Mouse (Mus musculus) limb, embryonic 14.5 days (tissue): Measurements from ENCODE around the gene Qsox1. TPM values are rescaled to one million over a fixed set of nuclear protein-coding genes. Genes with fewer than 3 reads are reported as not detected.

Experiments
- ATAC-seq: fragments of 200-750 bp; cut with Nextera tagmentation; 2 replicates; pipeline ENCODE4 v1.8.0; 2017; ENCODE audit warnings: low read depth, moderate number of reproducible peaks, moderate TSS enrichment; ENCODE audit not compliant: low FRiP score
- DNase-seq: peaks from one replicate; pipeline ENCODE4 v3.0.0-alpha.2; 2015; ENCODE audit warnings: low spot score
- H3K27ac ChIP-seq: fragments of 300-500 bp; sonication (generic); replicated peaks from 2 replicates; pipeline ENCODE4 v1.5.1; 2014; ENCODE audit warnings: low read depth, mild to moderate bottlenecking, low read length, moderate library complexity, mixed read lengths
- H3K27me3 ChIP-seq: fragments of 300-500 bp; sonication (generic); 2 replicates; pipeline ENCODE4 v1.6.1; 2014; ENCODE audit warnings: low read length, mixed read lengths; ENCODE audit not compliant: control insufficient read depth, insufficient read depth
- H3K36me3 ChIP-seq: fragments of 300-500 bp; sonication (generic); 2 replicates; pipeline ENCODE4 v1.6.1; 2014; ENCODE audit warnings: mild to moderate bottlenecking, low read length, moderate library complexity, mixed read lengths; ENCODE audit not compliant: control insufficient read depth, insufficient read depth
- H3K4me1 ChIP-seq: fragments of 300-500 bp; sonication (generic); 2 replicates; pipeline ENCODE4 v1.6.1; 2014; ENCODE audit warnings: antibody characterized with exemption, low read length, mixed read lengths; ENCODE audit not compliant: control insufficient read depth, insufficient read depth
- H3K4me2 ChIP-seq: fragments of 300-500 bp; sonication (generic); replicated peaks from 2 replicates; pipeline ENCODE4 v1.6.1; 2014; ENCODE audit warnings: low read depth, mild to moderate bottlenecking, low read length, moderate library complexity; ENCODE audit not compliant: severe bottlenecking
- H3K4me3 ChIP-seq: fragments of 300-500 bp; sonication (generic); replicated peaks from 2 replicates; pipeline ENCODE4 v1.5.1; 2014; ENCODE audit warnings: low read length
- H3K9ac ChIP-seq: fragments of 300-500 bp; sonication (generic); 2 replicates; pipeline ENCODE4 v1.6.1; 2014; ENCODE audit warnings: mild to moderate bottlenecking, low read depth, low read length, moderate library complexity; ENCODE audit not compliant: severe bottlenecking
- H3K9me3 ChIP-seq: fragments of 300-500 bp; sonication (generic); 2 replicates; pipeline ENCODE4 v1.6.1; 2016; ENCODE audit warnings: low read length; ENCODE audit not compliant: control insufficient read depth
- POLR2A ChIP-seq: fragments of 200-500 bp; IDR thresholded peaks from 2 replicates; pipeline ENCODE4 v1.8.0; 2012; ENCODE audit warnings: inconsistent platforms, mild to moderate bottlenecking, moderate library complexity, borderline replicate concordance; ENCODE audit not compliant: insufficient read depth, insufficient read length; ENCODE audit errors: extremely low read depth
- WGBS: fragments of 180-500 bp; shearing (Covaris S2); extraction: QIAGEN DNeasy Blood & Tissue Kit; methylation state at CpG from one replicate; pipeline ENCODE4 v1.1.7; 2014; 5-methylcytosine and 5-hydroxymethylcytosine counted together
- polyA plus RNA-seq, 2 experiments: library from polyadenylated mRNA; depleted of rRNA in 1 of 2; stranded (reverse) in 1 of 2; unstranded in 1 of 2; fragments of >200 nt; fragmentation: Nextera tagmentation in 1 of 2; extraction: Ambion mirVana in 1 of 2; gene quantifications; 2 replicates each; pipeline versions ENCODE4 v1.2.1 to v1.2.3; 2012 to 2014

The Qsox1 gene
- polyA plus RNA-seq, 2 experiments: 16.1 to 65.6 TPM

- Histone ChIP-seq H3K4me3 (no peak overlapping the region), H3K9ac (no peak overlapping the region), H3K27ac (0 out of 2 replicates have a peak overlapping the region, but pooled peaks have one; percentile 20), H3K27me3 (no peaks in the 10 kb centered on the region), H3K4me2 (peak overlapping the region; percentile 60), H3K36me3 (no peaks in the 10 kb centered on the region), H3K4me1 (peaks cover 23% of the 10 kb centered on the region), H3K9me3 (no peaks in the 10 kb centered on the region)
- no peak for TF ChIP-seq POLR2A
- ATAC-seq (peak; percentile 11), DNase-seq (peak; percentile 14)
- WGBS: 27% methylated on average over 7 of the region's 7 CpGs
Observed at GRCm38 (mm10) chr1:155810616-155811015, 2.1 kb downstream of the Qsox1 start.

- no peaks in the 10 kb centered on the region for H3K36me3 ChIP-seq
- 63% methylated on average over 10 of the region's 10 CpGs for WGBS
- no peak for TF ChIP-seq POLR2A
Observed at GRCm38 (mm10) chr1:155809706-155810442, 2.8 kb downstream of the Qsox1 start.

DNA sequence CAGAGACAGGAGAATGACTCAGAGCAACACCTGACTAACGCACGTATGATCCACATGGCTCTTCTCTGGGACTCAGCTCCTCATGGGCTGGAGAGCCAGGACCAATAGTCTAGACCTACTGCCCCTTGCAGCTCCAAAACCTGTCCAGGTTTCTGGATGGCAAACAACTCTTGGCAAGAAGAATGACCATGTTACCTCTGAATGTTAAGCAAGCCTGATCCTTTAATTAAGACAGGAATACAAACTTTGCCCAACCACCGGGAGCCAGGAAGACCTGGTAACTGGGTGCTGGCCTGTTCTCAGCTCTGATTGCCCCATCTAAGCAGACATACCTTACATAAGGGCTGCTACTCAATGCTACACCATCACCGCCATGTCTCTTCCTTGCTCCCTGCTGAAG, 4.4 kb downstream of the Qsox1 start:
- H3K27ac ChIP-seq: no peak overlapping the region
- H3K4me1 ChIP-seq: peaks cover 26% of the 10 kb centered on the region
- TF ChIP-seq POLR2A: no peak
- H3K27me3 ChIP-seq: no peaks in the 10 kb centered on the region
- H3K9ac ChIP-seq: no peak overlapping the region
- H3K9me3 ChIP-seq: no peaks in the 10 kb centered on the region
- H3K36me3 ChIP-seq: 0 out of 2 replicates have a peak, but pooled peaks cover 2% of the 10 kb centered on the region
- no peak overlapping the region for H3K4me3 ChIP-seq
- H3K4me2 ChIP-seq: no peak overlapping the region
- WGBS: 95% methylated on average over 4 of the region's 4 CpGs
- ATAC-seq (no peak), DNase-seq (no peak)

More at GRCm38 (mm10) chr1:155809706-155810442, 2.8 kb downstream of the Qsox1 start:
- H3K9ac ChIP-seq: 0 out of 2 replicates have a peak overlapping the region, but pooled peaks have one; percentile 8
- 0 out of 2 replicates have a peak overlapping the region, but pooled peaks have one; percentile 20 for H3K27ac ChIP-seq
- DNase-seq (peak; percentile 11), ATAC-seq (no peak)
- H3K9me3 ChIP-seq: no peaks in the 10 kb centered on the region
- H3K27me3 ChIP-seq: no peaks in the 10 kb centered on the region
- no peak overlapping the region for H3K4me3 ChIP-seq
- peak overlapping the region; percentile 60; the same call in 1 of the 2 replicates for H3K4me2 ChIP-seq
- peaks cover 23% of the 10 kb centered on the region for H3K4me1 ChIP-seq

- peaks cover 19% of the 10 kb centered on the region for H3K36me3 ChIP-seq
- no peaks in the 10 kb centered on the region for H3K9me3 ChIP-seq
- no peak for TF ChIP-seq POLR2A
- no peak overlapping the region for H3K4me2 ChIP-seq
- no peak overlapping the region for H3K4me3 ChIP-seq
- H3K27me3 ChIP-seq: no peaks in the 10 kb centered on the region
- ATAC-seq (no peak), DNase-seq (no peak)
- WGBS: 92% methylated on average over 9 of the region's 9 CpGs
- no peak overlapping the region for H3K9ac ChIP-seq
- H3K4me1 ChIP-seq: peaks cover 14% of the 10 kb centered on the region
- H3K27ac ChIP-seq: no peak overlapping the region
Observed at GRCm38 (mm10) chr1:155805607-155806006, 7.1 kb downstream of the Qsox1 start.

DNA sequence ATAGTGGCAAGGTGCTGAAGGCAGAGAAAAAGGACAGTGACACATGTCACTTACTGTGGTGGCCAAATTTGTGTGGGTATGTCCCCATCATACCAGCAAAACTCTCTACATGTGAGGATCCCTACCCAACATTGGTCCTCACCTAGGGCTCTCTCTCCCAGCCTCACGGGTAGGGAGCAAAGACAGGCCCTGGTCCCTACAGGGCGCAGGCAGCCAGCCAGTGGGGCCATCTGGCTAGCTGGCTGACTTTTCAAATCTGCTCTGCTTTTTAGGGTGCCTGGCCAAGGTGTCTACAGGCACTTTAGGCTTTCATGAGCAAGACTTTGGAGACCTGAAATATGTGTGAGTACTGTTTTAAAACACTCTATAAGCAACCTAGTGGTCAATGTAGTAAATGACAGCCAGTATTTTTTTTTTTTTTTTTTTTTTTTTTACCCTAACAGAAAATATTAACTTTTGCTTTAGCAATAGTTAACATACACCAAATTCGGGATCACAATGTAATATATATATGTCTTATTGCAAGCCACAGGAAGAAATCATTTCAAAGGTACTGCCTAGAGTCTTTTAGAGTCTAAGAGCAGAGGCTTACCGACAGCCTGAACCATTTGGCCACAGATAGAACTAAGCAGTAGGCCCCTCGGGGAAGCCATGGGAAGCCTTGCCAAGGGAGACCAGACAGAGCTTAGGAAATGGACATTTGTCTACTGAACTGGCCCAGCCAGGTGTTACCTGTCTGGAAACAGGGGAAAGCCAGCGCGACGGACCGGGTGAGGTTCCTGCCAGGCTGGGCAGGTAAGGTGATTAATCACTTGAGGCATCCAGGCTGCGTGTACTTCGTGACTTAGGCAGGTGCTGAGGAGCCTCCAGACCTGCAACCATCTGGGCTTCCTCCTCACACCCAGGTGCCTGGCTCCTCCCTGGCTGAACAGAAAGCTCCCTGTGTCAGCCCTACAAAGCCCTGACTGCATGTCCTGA, 11.4 kb downstream of the Qsox1 start:
- Histone ChIP-seq H3K4me1 (0 out of 2 replicates have a peak, but pooled peaks cover 3% of the 10 kb centered on the region), H3K4me3 (no peak overlapping the region), H3K36me3 (peaks cover 22% of the 10 kb centered on the region), H3K4me2 (no peak overlapping the region), H3K9ac (no peak overlapping the region), H3K27ac (no peak overlapping the region), H3K27me3 (no peaks in the 10 kb centered on the region), H3K9me3 (no peaks in the 10 kb centered on the region)
- 79% methylated on average over 11 of the region's 11 CpGs for WGBS
- DNase-seq (no peak), ATAC-seq (no peak)
- TF ChIP-seq POLR2A: no peak
